Mouse (Mus musculus): ENCODE results near the gene Dhx30.
A peak's percentile ranks its signal among the peaks of the same experiment; 100 is the strongest.

The Dhx30 gene

DNA sequence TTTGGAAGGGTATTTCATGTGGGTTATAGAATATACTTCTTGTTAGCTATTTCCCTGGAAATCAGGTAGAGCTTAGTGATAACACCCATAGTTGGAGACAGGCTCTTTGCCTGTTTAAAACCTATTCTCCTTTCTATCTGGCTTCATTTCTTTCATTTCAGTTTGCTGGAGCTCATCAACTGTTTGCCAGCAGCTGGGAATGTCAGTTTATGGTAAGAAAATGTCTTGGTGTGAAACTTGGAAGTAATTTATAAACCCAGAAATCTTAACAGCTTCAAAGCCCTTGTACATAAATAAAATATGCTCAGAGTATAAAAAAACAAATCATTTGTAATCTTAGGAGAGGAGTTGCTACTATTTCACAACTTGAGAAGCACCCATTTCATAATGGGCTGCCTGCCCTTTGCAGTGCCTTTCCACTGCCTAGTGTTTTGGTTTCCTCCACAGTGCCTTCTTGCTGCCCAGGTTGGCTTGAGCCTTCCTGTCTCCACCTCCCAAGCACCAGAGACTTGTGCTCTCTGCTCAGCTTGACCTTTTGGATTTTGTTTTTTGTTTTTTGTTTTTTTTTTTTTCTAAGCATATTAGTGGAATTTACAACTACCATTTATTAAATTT is 71.8 kb downstream of the Dhx30 start:
- no peak for DNase-seq (ENCODE audit: low spot score in 2 of 2)

DNA sequence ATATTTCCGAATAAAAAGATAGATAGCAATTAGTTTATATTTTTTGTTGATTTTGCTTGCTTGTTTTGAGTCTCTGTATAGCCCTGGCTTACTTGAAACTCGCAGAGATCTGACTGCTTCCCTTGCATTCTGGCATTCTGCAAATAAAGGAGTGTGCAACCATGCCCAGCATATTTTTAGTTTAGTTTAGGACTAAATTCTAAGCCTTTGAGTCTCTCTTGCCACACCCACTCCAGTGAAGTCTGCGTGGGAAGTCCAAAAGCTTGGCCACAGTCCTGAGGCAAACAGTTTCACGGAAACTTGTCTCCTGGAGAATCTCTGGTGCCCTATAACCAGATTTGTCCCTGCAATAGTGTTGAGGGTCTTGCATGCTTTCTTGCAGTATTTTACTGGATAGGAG is 73.3 kb downstream of the Dhx30 start:
- DNase-seq (ENCODE audit: low spot score in 2 of 2), result peak in 1 of 2 experiments; percentile 55

DNA sequence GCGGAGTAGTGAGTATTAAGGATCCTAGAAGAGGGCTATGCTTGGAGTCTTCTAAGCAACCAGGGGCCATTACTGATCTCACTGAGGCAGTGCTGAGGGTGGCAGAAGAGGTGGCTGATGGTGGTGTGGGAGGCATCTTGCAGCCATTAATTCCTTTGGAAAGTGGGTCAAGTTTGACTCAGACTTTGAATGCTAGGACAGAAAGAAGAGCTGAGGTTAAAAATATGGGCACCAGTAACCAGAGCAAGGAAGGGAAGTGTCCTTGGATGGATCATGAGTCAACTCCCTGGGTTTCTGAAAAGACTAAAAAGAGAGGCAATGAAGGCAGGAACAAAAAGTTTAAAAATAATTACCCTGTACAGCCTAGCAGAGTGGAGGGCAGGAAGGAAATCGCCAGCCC is 79.1 kb downstream of the Dhx30 start:
- DNase-seq (ENCODE audit: low spot score in 2 of 2), result no peak

DNA sequence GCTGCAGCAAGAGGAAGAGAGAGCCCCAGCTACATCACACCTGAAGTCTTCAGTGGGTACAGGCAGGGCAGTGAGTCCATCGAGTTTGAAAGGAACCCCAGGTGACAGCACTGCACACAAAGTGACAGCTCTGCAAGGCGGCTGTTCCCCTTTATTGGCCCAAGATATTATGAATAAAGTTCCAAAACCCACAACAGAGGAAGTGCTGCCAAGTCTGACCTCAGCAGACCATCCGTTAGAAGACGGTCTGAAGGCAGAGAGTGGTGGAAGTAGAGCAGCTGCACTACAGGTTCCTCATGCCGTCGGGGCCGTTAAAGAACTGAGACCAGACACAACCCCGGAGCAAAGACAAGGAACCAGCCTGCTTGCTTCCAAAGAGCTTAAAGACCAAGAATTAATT is 79.7 kb downstream of the Dhx30 start:
- DNase-seq (ENCODE audit: low spot score in 2 of 2), result no peak

DNA sequence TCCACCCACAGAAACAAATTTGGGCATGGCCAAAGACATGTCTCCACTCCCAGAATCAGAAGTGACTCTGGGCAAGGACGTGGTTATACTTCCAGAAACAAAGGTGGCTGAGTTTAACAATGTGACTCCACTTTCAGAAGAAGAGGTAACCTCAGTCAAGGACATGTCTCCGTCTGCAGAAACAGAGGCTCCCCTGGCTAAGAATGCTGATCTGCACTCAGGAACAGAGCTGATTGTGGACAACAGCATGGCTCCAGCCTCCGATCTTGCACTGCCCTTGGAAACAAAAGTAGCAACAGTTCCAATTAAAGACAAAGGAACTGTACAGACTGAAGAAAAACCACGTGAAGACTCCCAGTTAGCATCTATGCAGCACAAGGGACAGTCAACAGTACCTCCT is 82.5 kb downstream of the Dhx30 start:
- no peak for DNase-seq (ENCODE audit: low spot score in 2 of 2)

Measured in right cerebral cortex, postnatal 36 days (tissue).